Mouse (Mus musculus): ENCODE data around the gene Pon3. TPM values are rescaled to one million over a fixed set of nuclear protein-coding genes. Genes with fewer than 3 reads are reported as not detected.

Gene Pon3
- 3.9 and 5.4 TPM in 2 replicates for polyA plus RNA-seq (2012; rRNA removed)

DNA sequence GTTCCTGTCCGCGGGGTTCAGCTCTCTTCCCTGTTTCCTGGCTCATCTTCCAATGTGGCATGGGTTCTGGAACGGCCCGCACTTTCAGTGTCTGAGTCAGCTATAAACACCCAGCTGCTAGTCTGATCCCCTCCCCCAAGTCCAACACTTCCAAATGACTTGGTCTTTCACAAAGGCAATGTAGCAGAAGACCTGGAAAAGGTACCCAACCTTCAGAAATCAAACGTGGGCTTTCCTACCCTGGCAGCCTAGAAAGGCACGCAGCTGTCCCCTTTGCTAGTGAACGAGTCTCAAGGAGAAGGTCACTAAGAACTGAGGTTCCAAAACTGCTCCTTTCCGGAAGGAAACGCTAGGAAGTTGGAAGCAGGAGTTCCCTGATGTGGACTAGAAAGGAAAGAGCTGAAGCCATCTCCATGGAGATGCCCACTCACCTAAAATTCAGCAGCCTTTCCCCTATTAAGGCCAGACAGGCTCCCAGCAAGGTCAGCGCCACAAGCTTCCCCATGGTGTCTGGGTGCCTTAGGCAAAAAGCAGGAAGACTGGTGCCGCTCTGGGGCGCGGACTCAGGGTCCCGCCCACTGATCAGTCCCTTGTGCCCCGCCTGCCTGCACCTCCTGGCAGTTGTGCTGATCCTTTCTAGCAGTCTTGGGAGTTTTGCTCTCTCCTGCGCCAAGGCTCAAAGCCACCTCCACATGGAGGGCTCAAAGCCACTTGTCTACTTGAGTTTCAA, at the start of gene Pon3:
Pon3 (minus strand) TSS at position 565 of the 730 bp plus-strand sequence.
- Histone ChIP-seq H3K4me3 (ENCODE audit: control insufficient read depth, insufficient read depth, low read length) (peak within 1 kb of the TSS; percentile 36), H3K27me3 (ENCODE audit: control insufficient read depth, insufficient read depth, low read length) (no peaks in the 10 kb centered on the region), H3K27ac (ENCODE audit: control insufficient read depth, insufficient read depth, low read length) (no peak within 1 kb of the TSS), H3K4me1 (replicated peaks; ENCODE audit: control insufficient read depth, insufficient read depth, low read length) (peaks cover 6% of the 10 kb centered on the region; the same call in 1 of the 2 replicates), H3K36me3 (ENCODE audit: control insufficient read depth, insufficient read depth, low read length) (no peaks in the 10 kb centered on the region)
- TF ChIP-seq POLR2A (IDR thresholded peaks at IDR 0.05; ENCODE audit: control insufficient read depth, extremely low read depth, insufficient read depth, low read length, poor library complexity) (no peak), CTCF (IDR thresholded peaks at IDR 0.05; ENCODE audit: borderline replicate concordance, control insufficient read depth, extremely low read depth, insufficient read depth, low read length, poor library complexity) (no peak)
- peak; percentile 43 for DNase-seq
- WGBS: 3% methylated on average over 16 of the region's 16 CpGs

DNA sequence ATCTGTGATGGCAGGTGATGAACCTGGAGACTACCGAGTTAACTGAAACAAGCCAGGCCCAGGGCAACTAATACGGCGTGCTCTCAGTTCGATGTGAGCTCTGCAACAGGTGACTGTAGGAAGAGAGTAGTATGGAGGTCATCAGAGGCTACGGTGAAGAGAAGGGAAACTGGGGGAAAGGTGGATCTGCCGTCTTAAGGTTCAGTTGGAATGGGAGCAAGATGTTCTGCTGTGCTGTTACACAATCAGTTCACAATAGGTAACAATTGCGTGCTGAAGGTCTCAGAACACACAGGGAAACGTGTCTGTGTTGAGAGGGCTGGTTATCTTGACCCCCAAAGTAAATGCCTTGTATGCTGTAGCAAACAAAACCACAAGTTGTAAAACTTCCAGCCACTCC, 48.9 kb upstream of the Pon3 start:
- no peaks in the 10 kb centered on the region for H3K36me3 ChIP-seq (ENCODE audit: control insufficient read depth, insufficient read depth, low read length)
- H3K4me3 ChIP-seq (ENCODE audit: control insufficient read depth, insufficient read depth, low read length): no peak overlapping the region
- H3K27me3 ChIP-seq (ENCODE audit: control insufficient read depth, insufficient read depth, low read length): no peaks in the 10 kb centered on the region
- no peak for DNase-seq
- H3K27ac ChIP-seq (ENCODE audit: control insufficient read depth, insufficient read depth, low read length): no peak overlapping the region
- 98% methylated on average over 8 of the region's 8 CpGs for WGBS
- TF ChIP-seq POLR2A (IDR thresholded peaks at IDR 0.05; ENCODE audit: control insufficient read depth, extremely low read depth, insufficient read depth, low read length, poor library complexity): no peak
- H3K4me1 ChIP-seq (replicated peaks; ENCODE audit: control insufficient read depth, insufficient read depth, low read length): no peaks in the 10 kb centered on the region

DNA sequence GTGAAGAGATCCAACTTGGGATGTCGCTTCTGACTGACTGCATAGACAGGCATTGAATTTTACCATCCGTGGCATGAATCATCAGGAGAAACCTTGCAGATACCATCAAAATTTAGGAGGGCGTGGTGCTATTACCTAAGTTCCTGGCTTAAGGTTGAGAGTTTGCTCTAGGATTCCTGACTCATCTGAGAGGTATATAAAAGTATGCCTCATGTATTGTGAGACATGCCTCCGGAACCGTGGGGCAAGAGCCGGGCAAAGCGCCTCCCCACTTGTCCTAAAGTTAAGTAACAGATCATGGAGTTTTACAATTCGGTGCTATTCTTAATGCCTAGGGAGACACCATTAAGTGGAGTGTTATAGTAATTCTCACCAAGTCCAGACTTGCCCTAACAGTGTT, 44.5 kb upstream of the Pon3 start:
- no peak for TF ChIP-seq CTCF (IDR thresholded peaks at IDR 0.05; ENCODE audit: borderline replicate concordance, control insufficient read depth, extremely low read depth, insufficient read depth, low read length, poor library complexity)
- no peak for TF ChIP-seq POLR2A (IDR thresholded peaks at IDR 0.05; ENCODE audit: control insufficient read depth, extremely low read depth, insufficient read depth, low read length, poor library complexity)
- no peaks in the 10 kb centered on the region for H3K27me3 ChIP-seq (ENCODE audit: control insufficient read depth, insufficient read depth, low read length)
- WGBS: 96% methylated on average over 8 of the region's 8 CpGs
- peaks cover 2% of the 10 kb centered on the region for H3K4me1 ChIP-seq (replicated peaks; ENCODE audit: control insufficient read depth, insufficient read depth, low read length)
- H3K4me3 ChIP-seq (ENCODE audit: control insufficient read depth, insufficient read depth, low read length): no peak overlapping the region
- H3K36me3 ChIP-seq (ENCODE audit: control insufficient read depth, insufficient read depth, low read length): no peaks in the 10 kb centered on the region
- no peak overlapping the region for H3K27ac ChIP-seq (ENCODE audit: control insufficient read depth, insufficient read depth, low read length)
- DNase-seq: no peak

DNA sequence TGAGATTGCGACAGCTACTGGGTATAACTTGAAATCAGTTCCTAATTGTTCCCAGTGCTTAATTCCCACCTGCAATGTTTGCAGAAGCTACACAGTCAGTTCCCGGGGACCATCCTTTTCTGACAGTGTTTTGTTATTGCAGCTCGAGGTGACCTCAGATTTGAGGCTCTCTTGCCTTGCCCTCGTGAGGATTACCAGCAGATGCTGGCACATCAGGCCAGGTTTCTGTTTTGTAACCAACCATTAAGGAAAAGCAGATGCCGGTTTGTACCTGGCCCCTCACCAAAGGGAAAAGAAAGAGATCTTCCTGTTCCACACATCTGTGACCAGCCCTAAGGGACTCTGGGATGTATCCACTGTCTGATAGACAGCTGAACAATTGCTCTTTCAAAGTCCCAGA, 43.5 kb upstream of the Pon3 start:
- Histone ChIP-seq H3K27me3 (ENCODE audit: control insufficient read depth, insufficient read depth, low read length) (no peaks in the 10 kb centered on the region), H3K4me1 (replicated peaks; ENCODE audit: control insufficient read depth, insufficient read depth, low read length) (peaks cover 7% of the 10 kb centered on the region), H3K27ac (ENCODE audit: control insufficient read depth, insufficient read depth, low read length) (no peak overlapping the region), H3K4me3 (ENCODE audit: control insufficient read depth, insufficient read depth, low read length) (no peak overlapping the region), H3K36me3 (ENCODE audit: control insufficient read depth, insufficient read depth, low read length) (no peaks in the 10 kb centered on the region)
- 90% methylated on average over 5 of the region's 5 CpGs for WGBS
- TF ChIP-seq POLR2A (IDR thresholded peaks at IDR 0.05; ENCODE audit: control insufficient read depth, extremely low read depth, insufficient read depth, low read length, poor library complexity) (no peak), CTCF (IDR thresholded peaks at IDR 0.05; ENCODE audit: borderline replicate concordance, control insufficient read depth, extremely low read depth, insufficient read depth, low read length, poor library complexity) (no peak)
- no peak for DNase-seq

DNA sequence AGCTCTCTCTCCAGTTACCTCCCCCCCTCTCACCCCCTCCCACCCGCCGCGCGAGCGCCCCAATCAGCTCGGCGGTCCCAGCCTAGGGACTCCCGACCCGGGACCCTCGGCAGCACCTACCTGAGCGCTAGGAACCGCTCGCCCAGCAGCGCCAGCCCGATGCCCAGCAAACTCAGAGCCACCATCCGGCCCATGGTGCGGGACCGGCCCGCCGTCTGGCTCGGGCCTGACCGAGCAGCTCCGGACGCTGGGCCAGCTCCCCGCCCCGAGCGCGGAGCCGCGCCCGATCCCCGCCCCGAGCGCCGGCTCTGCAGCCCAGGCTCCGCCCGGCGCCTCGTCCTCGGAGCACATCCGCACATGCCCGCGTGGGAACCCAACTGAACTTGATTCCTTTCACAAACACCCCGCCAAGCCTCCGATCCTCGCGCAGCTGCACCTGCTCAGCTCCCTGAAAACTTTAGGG, 42.0 kb upstream of the Pon3 start, which contains the start of gene Pon2:
Pon2 (minus strand) TSS at position 364 of the 463 bp plus-strand sequence.
- peak; percentile 52; the same call in 1 of the 2 replicates for TF ChIP-seq POLR2A (IDR thresholded peaks at IDR 0.05; ENCODE audit: control insufficient read depth, extremely low read depth, insufficient read depth, low read length, poor library complexity)
- peak; percentile 52; the same call in 1 of the 2 replicates for TF ChIP-seq CTCF (IDR thresholded peaks at IDR 0.05; ENCODE audit: borderline replicate concordance, control insufficient read depth, extremely low read depth, insufficient read depth, low read length, poor library complexity)
- 0% methylated on average over 46 of the region's 47 CpGs for WGBS
- DNase-seq: peak; percentile 86
- Histone ChIP-seq H3K36me3 (ENCODE audit: control insufficient read depth, insufficient read depth, low read length) (no peaks in the 10 kb centered on the region), H3K4me3 (ENCODE audit: control insufficient read depth, insufficient read depth, low read length) (peak within 1 kb of the TSS; percentile 80), H3K27me3 (ENCODE audit: control insufficient read depth, insufficient read depth, low read length) (no peaks in the 10 kb centered on the region), H3K4me1 (replicated peaks; ENCODE audit: control insufficient read depth, insufficient read depth, low read length) (peaks cover 7% of the 10 kb centered on the region), H3K27ac (ENCODE audit: control insufficient read depth, insufficient read depth, low read length) (peak within 1 kb of the TSS; percentile 99)

DNA sequence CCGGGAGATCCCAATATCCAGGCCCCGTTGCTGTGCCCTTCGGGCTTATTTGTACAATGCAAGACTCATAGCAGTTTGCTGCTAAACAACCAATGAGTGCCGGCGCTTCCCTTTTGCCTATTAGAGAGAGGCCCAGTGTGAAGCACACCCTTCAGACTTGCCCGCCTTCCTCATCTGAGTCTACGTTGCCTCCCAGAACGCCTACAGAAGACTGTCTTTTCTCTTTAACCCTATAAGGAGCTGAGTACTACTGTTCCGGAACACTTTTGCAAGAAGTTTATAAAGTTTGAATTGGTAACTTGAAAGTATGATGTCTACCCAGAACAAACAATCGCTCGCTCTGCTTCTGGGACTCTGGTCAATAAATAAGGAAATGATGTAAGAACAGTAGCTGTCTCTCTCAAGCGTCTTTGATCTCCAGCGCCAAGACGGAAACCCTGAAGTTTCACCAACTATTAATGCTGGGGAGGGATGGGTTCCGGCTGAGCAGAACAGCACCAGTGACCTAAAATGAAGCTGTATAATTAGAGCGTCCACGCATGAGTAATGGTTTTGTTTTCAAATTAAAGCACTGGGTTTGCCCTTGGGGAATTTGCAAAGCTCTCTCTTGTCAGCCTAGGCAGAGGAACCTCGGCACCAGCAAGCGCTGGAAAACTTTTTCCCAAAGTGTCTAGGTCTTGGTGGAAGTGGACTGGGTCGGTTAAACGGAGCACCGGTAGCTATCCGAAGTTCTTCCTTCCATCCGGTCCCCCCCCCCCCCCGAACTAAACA, 41.4 kb upstream of the Pon3 start:
- H3K36me3 ChIP-seq (ENCODE audit: control insufficient read depth, insufficient read depth, low read length): no peaks in the 10 kb centered on the region
- peak overlapping the region; percentile 80 for H3K4me3 ChIP-seq (ENCODE audit: control insufficient read depth, insufficient read depth, low read length)
- WGBS: 1% methylated on average over 24 of the region's 25 CpGs
- peak overlapping the region; percentile 99 for H3K27ac ChIP-seq (ENCODE audit: control insufficient read depth, insufficient read depth, low read length)
- no peaks in the 10 kb centered on the region for H3K27me3 ChIP-seq (ENCODE audit: control insufficient read depth, insufficient read depth, low read length)
- DNase-seq: peak; percentile 51
- TF ChIP-seq POLR2A (IDR thresholded peaks at IDR 0.05; ENCODE audit: control insufficient read depth, extremely low read depth, insufficient read depth, low read length, poor library complexity) (no peak), CTCF (IDR thresholded peaks at IDR 0.05; ENCODE audit: borderline replicate concordance, control insufficient read depth, extremely low read depth, insufficient read depth, low read length, poor library complexity) (no peak)
- peaks cover 7% of the 10 kb centered on the region for H3K4me1 ChIP-seq (replicated peaks; ENCODE audit: control insufficient read depth, insufficient read depth, low read length)
